Mouse (Mus musculus): ENCODE measurements at regions not wholly inside any gene's neighbourhood (a gene's known extent, or its start where the extent isn't known, plus 50 kb on each side); places are given as distances from the start of the nearest gene placed in this dataset.

- no peak for DNase-seq
- intact Hi-C loops (cut with DNase I), result no loop called here
Observed at GRCm38 (mm10) chr8:60838526-60838925, 51.7 kb upstream of the Hpf1 start.

All from heart, postnatal 36 days (tissue).